Mouse (Mus musculus) testis, adult 2 months (tissue): ENCODE data around the gene Exosc10. TPM values are rescaled to one million over a fixed set of nuclear protein-coding genes. Genes with fewer than 3 reads are reported as not detected.

Experiments used
- H3K27ac ChIP-seq: fragments of 200-500 bp; 2 replicates; pipeline ENCODE4 v1.5.1; 2012; ENCODE audit warnings: low read depth, low read length; ENCODE audit not compliant: control insufficient read depth, insufficient read depth
- H3K27me3 ChIP-seq: fragments of 200-500 bp; 2 replicates; pipeline ENCODE4 v1.6.1; 2012; ENCODE audit warnings: mild to moderate bottlenecking, low read length, moderate library complexity; ENCODE audit not compliant: control insufficient read depth, insufficient read depth
- H3K36me3 ChIP-seq: fragments of 200-500 bp; 2 replicates; pipeline ENCODE4 v1.6.1; 2012; ENCODE audit warnings: mild to moderate bottlenecking, low read length; ENCODE audit not compliant: control insufficient read depth, insufficient read depth
- H3K4me1 ChIP-seq: fragments of 200-500 bp; 2 replicates; pipeline ENCODE4 v1.6.1; 2012; ENCODE audit warnings: low read length; ENCODE audit not compliant: control insufficient read depth, insufficient read depth
- H3K4me3 ChIP-seq: fragments of 200-500 bp; 2 replicates; pipeline ENCODE4 v1.5.1; 2012; ENCODE audit warnings: low read depth, mild to moderate bottlenecking, low read length, moderate library complexity, mixed read lengths; ENCODE audit not compliant: control insufficient read depth
- CTCF ChIP-seq: fragments of 200-500 bp; IDR thresholded peaks from 2 replicates; pipeline ENCODE4 v1.5.1; 2012; ENCODE audit warnings: low read depth, mild to moderate bottlenecking, inconsistent platforms, low read length, moderate library complexity; ENCODE audit not compliant: control insufficient read depth, insufficient read depth, insufficient replicate concordance
- POLR2A ChIP-seq: fragments of 200-500 bp; IDR thresholded peaks from 2 replicates; pipeline ENCODE4 v1.6.1; 2012; ENCODE audit warnings: low read depth, mild to moderate bottlenecking, inconsistent platforms, low read length, moderate library complexity; ENCODE audit not compliant: control insufficient read depth
- polyA plus RNA-seq: library from polyadenylated mRNA; depleted of rRNA; stranded (reverse); fragments of >200 nt; gene quantifications from 2 replicates; pipeline ENCODE4 v1.2.3, GENCODE M21; 2012

Exosc10 gene
- polyA plus RNA-seq, 1 experiment = 40.1 TPM

DNA sequence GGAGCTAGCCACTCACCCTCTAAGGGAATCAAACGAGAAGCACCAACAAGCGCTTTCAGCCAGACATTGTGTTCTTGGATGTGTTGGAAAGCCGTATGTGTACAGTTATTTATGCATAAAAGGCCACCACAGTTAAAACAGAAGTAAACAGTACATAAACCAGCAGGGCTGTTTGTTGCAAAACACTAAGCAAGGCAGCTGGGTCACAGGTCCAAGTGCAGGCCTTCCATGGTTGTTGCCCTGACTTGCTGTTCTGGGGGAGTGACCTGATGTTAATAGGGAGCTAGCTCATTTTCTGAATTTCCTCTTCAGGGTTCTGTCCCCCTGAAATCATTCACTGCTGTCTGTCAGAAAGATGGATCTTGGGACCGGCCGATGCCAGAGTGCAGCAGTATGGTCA lies 51.6 kb downstream of the Exosc10 start:
- H3K36me3 ChIP-seq = no peaks in the 10 kb centered on the region
- no peaks in the 10 kb centered on the region for H3K4me1 ChIP-seq
- TF ChIP-seq POLR2A (no peak), CTCF (no peak)
- no peak overlapping the region for H3K4me3 ChIP-seq
- H3K27ac ChIP-seq = no peak overlapping the region
- no peaks in the 10 kb centered on the region for H3K27me3 ChIP-seq

DNA sequence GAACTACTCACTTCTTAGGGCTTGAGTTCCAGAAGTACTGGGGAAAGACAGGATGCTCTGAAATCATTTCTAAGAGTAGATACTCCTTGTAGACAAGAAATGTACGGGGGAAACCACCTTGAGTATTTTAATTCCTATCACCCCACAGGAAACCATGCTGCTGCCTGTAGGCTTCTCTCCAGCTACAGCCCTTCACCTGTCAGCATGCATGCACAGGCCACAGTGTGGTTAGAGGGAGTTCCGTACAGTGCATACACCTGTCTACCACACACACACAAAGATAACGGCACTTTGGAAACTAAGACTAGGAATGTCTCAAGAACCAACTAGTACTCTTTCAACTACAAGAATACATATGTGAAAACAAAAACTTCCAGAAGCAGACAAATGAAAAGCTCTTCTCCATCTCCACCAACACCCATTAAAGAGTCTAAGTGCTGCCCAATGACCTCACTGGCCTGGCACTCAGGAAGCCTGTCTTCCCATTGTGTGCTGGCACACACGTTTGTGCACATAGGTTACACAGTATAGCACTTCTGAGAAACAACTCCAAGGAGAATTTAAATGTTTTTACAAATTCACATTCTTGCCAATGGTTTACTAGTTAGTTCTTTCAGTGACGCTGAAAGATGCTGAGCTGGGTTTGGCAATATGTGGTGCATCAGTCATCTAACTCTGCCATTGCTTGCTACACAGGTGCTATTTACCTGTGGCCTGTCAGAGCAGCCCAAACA lies 52.6 kb downstream of the Exosc10 start:
- TF ChIP-seq CTCF (no peak), POLR2A (no peak)
- no peak overlapping the region for H3K4me3 ChIP-seq
- no peak overlapping the region for H3K27ac ChIP-seq
- no peaks in the 10 kb centered on the region for H3K27me3 ChIP-seq
- H3K36me3 ChIP-seq = no peaks in the 10 kb centered on the region
- H3K4me1 ChIP-seq = no peaks in the 10 kb centered on the region

DNA sequence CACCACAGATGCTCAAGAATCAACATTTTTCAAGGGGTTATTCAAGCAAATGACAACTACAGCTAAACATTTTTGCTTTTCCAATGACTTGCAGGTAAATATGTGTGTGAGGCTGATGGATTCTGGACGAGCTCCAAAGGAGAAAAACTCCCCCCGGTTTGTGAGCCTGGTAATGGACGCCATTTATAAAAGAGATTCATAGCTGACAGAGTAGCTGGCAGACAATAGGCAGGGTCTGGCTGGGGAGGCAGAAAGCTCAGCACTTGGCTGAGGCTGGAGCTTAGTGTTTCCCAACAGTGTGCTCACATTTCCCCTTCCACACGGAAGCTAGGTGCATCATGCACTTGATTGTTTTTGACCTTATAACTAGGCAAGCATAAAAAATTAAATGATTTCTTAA lies 54.3 kb downstream of the Exosc10 start:
- no peaks in the 10 kb centered on the region for H3K27me3 ChIP-seq
- H3K27ac ChIP-seq = no peak overlapping the region
- H3K36me3 ChIP-seq = no peaks in the 10 kb centered on the region
- no peak overlapping the region for H3K4me3 ChIP-seq
- TF ChIP-seq CTCF = no peak
- TF ChIP-seq POLR2A = no peak
- no peaks in the 10 kb centered on the region for H3K4me1 ChIP-seq

DNA sequence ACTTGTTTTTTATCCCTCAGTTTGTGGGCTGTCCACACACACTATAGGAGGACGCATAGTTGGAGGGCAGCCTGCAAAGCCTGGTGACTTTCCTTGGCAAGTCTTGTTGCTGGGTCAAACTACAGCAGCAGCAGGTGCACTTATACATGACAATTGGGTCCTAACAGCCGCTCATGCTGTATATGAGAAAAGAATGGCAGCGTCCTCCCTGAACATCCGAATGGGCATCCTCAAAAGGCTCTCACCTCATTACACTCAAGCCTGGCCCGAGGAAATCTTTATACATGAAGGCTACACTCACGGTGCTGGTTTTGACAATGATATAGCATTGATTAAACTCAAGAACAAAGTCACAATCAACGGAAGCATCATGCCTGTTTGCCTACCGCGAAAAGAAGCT lies 55.5 kb downstream of the Exosc10 start:
- H3K4me1 ChIP-seq = no peaks in the 10 kb centered on the region
- H3K4me3 ChIP-seq = no peak overlapping the region
- H3K36me3 ChIP-seq = no peaks in the 10 kb centered on the region
- H3K27me3 ChIP-seq = no peaks in the 10 kb centered on the region
- no peak overlapping the region for H3K27ac ChIP-seq
- TF ChIP-seq POLR2A = no peak
- no peak for TF ChIP-seq CTCF

DNA sequence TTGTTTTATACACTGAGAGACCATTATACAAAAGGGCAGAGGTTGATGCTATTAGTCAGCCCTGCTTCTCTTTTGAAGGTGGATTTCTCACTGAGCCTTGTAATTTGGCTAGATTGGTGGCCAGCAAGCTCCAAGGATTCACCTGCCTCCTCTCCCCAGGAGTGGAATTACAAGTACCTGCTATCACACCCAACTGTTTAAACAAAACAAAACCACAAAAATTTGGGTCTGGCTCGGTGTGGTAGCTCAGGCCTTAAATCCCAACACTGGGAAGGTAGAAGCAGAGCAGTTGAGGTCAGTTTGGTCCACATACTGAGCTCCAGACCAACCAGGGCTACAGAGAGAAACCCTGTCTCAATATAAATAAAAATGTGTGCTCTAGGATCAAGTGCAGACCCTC lies 61.6 kb downstream of the Exosc10 start:
- no peak overlapping the region for H3K4me3 ChIP-seq
- no peak overlapping the region for H3K27ac ChIP-seq
- H3K27me3 ChIP-seq = no peaks in the 10 kb centered on the region
- peaks cover 10% of the 10 kb centered on the region for H3K36me3 ChIP-seq
- H3K4me1 ChIP-seq = no peaks in the 10 kb centered on the region; the same call in 1 of the 2 replicates
- TF ChIP-seq POLR2A (no peak), CTCF (no peak)

DNA sequence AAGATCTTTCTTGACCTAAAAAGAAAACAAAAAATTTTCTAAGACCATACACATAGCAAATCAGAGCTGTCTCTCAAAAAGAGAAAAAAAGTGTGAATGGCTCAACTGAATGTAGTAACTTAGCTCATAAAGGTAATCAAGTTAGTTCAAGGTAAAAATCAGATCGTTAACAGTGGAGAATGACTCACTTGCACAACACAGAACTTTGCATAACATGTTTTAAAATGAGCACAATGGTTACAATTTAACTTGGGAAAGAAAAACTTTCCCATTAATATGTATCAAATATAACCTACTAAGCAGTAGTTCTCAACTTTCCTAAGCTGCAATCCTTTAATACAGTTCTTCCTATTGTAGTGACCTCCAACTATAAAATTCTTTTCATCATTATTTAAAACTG lies 62.5 kb downstream of the Exosc10 start:
- TF ChIP-seq CTCF (no peak), POLR2A (no peak)
- H3K36me3 ChIP-seq = peaks cover 11% of the 10 kb centered on the region
- no peak overlapping the region for H3K27ac ChIP-seq
- H3K4me1 ChIP-seq = no peaks in the 10 kb centered on the region; the same call in 1 of the 2 replicates
- H3K4me3 ChIP-seq = no peak overlapping the region
- no peaks in the 10 kb centered on the region for H3K27me3 ChIP-seq

DNA sequence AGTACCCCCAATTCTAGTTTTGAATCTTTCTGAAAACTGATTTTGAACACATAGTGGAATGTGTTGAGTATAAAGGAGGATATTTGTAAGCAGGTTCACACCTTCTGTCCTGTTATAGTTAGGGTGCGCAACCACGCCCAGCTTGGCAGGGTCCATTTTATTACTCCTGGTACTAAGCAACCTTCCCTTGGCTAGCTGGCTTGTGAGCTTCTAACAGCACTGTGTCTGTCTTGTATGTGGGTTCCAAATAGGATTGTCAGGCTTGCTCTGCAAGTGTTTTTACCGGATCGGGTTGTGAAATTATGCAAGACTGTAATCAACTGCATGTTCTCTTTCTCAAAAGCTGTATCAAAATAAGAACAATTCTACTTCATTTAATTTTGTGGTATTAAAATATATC lies 64.3 kb downstream of the Exosc10 start:
- peaks cover 4% of the 10 kb centered on the region; the same call in 1 of the 2 replicates for H3K4me1 ChIP-seq
- H3K4me3 ChIP-seq = no peak overlapping the region
- peaks cover 12% of the 10 kb centered on the region for H3K36me3 ChIP-seq
- H3K27ac ChIP-seq = no peak overlapping the region
- H3K27me3 ChIP-seq = no peaks in the 10 kb centered on the region
- no peak for TF ChIP-seq POLR2A
- TF ChIP-seq CTCF = no peak

DNA sequence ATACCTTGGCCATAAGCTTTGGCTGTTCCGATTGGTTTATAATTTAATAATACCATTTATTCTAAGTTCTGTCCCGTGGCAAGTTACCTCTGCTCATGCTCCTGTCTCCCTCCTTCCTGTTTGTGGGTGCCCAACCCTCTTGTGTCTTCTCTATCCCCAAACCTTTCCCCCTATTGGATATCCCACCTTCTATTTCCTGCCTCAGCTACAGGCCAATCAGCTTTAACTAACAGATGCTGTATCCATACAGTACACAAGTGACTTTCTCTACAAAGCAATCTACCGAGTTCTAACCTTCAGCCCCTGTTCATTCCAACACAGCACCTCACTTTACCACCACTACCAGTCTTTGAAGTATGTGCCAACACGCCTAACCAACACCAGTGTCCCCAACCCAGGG lies 65.4 kb downstream of the Exosc10 start:
- Histone ChIP-seq H3K4me3 (peak overlapping the region; percentile 30), H3K27ac (no peak overlapping the region), H3K27me3 (no peaks in the 10 kb centered on the region), H3K4me1 (peaks cover 6% of the 10 kb centered on the region; the same call in 1 of the 2 replicates), H3K36me3 (peaks cover 12% of the 10 kb centered on the region)
- TF ChIP-seq POLR2A (no peak), CTCF (no peak)
